Mouse (Mus musculus): ENCODE data around the gene Ifne. TPM values are rescaled to one million over a fixed set of nuclear protein-coding genes. Genes with fewer than 3 reads are reported as not detected.
"Not testable (repeated sequence)": the region's sequence is repeated elsewhere in the genome, so short reads cannot be mapped to it uniquely, and the experiment has no call there.

Gene Ifne
- polyA plus RNA-seq, 1 experiment = not detected

- 36% methylated on average over 3 of the region's 3 CpGs for WGBS
- no peak for TF ChIP-seq POLR2A (IDR thresholded peaks at IDR 0.05; ENCODE audit: borderline replicate concordance, control insufficient read depth, low read depth, low read length)
- no peak for TF ChIP-seq CTCF (IDR thresholded peaks at IDR 0.05; ENCODE audit: control insufficient read depth, insufficient read depth, low read length)
- no peaks in the 10 kb centered on the region for H3K4me1 ChIP-seq (ENCODE audit: control insufficient read depth, insufficient read depth, low read length)
- no peak overlapping the region for H3K4me3 ChIP-seq (replicated peaks; ENCODE audit: control insufficient read depth, low read depth, low read length)
- no peak overlapping the region for H3K27ac ChIP-seq (ENCODE audit: control insufficient read depth, insufficient read depth, low read depth, low read length, poor library complexity)
Observed at GRCm38 (mm10) chr4:88838828-88839227, 41.2 kb downstream of the Ifne start.

- not testable (repeated sequence) for H3K27ac ChIP-seq (ENCODE audit: control insufficient read depth, insufficient read depth, low read depth, low read length, poor library complexity); H3K4me1 ChIP-seq (ENCODE audit: control insufficient read depth, insufficient read depth, low read length); H3K4me3 ChIP-seq (replicated peaks; ENCODE audit: control insufficient read depth, low read depth, low read length)
- WGBS = 81% methylated on average over 1 of the region's 1 CpGs
Observed at GRCm38 (mm10) chr4:88835225-88835624, 44.8 kb downstream of the Ifne start, which contains the start of gene Ifna5. Gene Ifna5, plus strand, starts transcription at chr4:88835525.

GRCm38 (mm10) chr4:88830523-88830922 lies 49.5 kb downstream of the Ifne start:
- Histone ChIP-seq H3K27ac (ENCODE audit: control insufficient read depth, insufficient read depth, low read depth, low read length, poor library complexity) (no peak overlapping the region), H3K4me3 (replicated peaks; ENCODE audit: control insufficient read depth, low read depth, low read length) (no peak overlapping the region), H3K4me1 (ENCODE audit: control insufficient read depth, insufficient read depth, low read length) (no peaks in the 10 kb centered on the region)
- 26% methylated on average over 4 of the region's 4 CpGs for WGBS
- TF ChIP-seq POLR2A (IDR thresholded peaks at IDR 0.05; ENCODE audit: borderline replicate concordance, control insufficient read depth, low read depth, low read length) = no peak
- TF ChIP-seq CTCF (IDR thresholded peaks at IDR 0.05; ENCODE audit: control insufficient read depth, insufficient read depth, low read length) = no peak

Other genes with a start within 250 kb of the Ifne start
- gene C87499, start 245.8 kb downstream of the Ifne start, polyA plus RNA-seq (2011; ENCODE audit: insufficient read depth, insufficient read length, low replicate concordance, missing spikeins) = not detected in 2 replicates
- gene Ifna13, start 235.7 kb downstream of the Ifne start, polyA plus RNA-seq (2011; ENCODE audit: insufficient read depth, insufficient read length, low replicate concordance, missing spikeins) = 1.9 TPM in 1 of 2 replicates, not detected in the other
- not detected in 2 replicates for gene Ifna16, start 203.3 kb downstream of the Ifne start, polyA plus RNA-seq (2011; ENCODE audit: insufficient read depth, insufficient read length, low replicate concordance, missing spikeins)
- not detected in 2 replicates for gene Ifna2, start 196.3 kb downstream of the Ifne start, polyA plus RNA-seq (2011; ENCODE audit: insufficient read depth, insufficient read length, low replicate concordance, missing spikeins)
- not detected in 2 replicates for gene Ifnab, start 188.8 kb downstream of the Ifne start, polyA plus RNA-seq (2011; ENCODE audit: insufficient read depth, insufficient read length, low replicate concordance, missing spikeins)
- not detected in 2 replicates for gene Gm26566, start 158.4 kb downstream of the Ifne start, polyA plus RNA-seq (2011; ENCODE audit: insufficient read depth, insufficient read length, low replicate concordance, missing spikeins)
- 10.8 and 18.3 TPM in 2 replicates for gene Klhl9, start 157.7 kb downstream of the Ifne start, polyA plus RNA-seq (2011; ENCODE audit: insufficient read depth, insufficient read length, low replicate concordance, missing spikeins)
- not detected in 2 replicates for gene Gm13271, start 125.3 kb downstream of the Ifne start, polyA plus RNA-seq (2011; ENCODE audit: insufficient read depth, insufficient read length, low replicate concordance, missing spikeins)
- not detected in 2 replicates for gene Gm13283, start 120.1 kb downstream of the Ifne start, polyA plus RNA-seq (2011; ENCODE audit: insufficient read depth, insufficient read length, low replicate concordance, missing spikeins)
- not detected in 2 replicates for gene Gm13290, start 106.4 kb downstream of the Ifne start, polyA plus RNA-seq (2011; ENCODE audit: insufficient read depth, insufficient read length, low replicate concordance, missing spikeins)
- gene Gm13289, start 103.3 kb downstream of the Ifne start, polyA plus RNA-seq (2011; ENCODE audit: insufficient read depth, insufficient read length, low replicate concordance, missing spikeins) = not detected in 2 replicates
- gene Gm13272, start 100.4 kb downstream of the Ifne start, polyA plus RNA-seq (2011; ENCODE audit: insufficient read depth, insufficient read length, low replicate concordance, missing spikeins) = not detected in 2 replicates
- not detected in 2 replicates for gene Ifnz, start 98.1 kb downstream of the Ifne start, polyA plus RNA-seq (2011; ENCODE audit: insufficient read depth, insufficient read length, low replicate concordance, missing spikeins)
- gene Gm13276, start 94.5 kb downstream of the Ifne start, polyA plus RNA-seq (2011; ENCODE audit: insufficient read depth, insufficient read length, low replicate concordance, missing spikeins) = not detected in 2 replicates
- not detected in 2 replicates for gene Gm13277, start 91.6 kb downstream of the Ifne start, polyA plus RNA-seq (2011; ENCODE audit: insufficient read depth, insufficient read length, low replicate concordance, missing spikeins)
- not detected in 2 replicates for gene Gm13278, start 88.7 kb downstream of the Ifne start, polyA plus RNA-seq (2011; ENCODE audit: insufficient read depth, insufficient read length, low replicate concordance, missing spikeins)
- gene Gm13275, start 85.7 kb downstream of the Ifne start, polyA plus RNA-seq (2011; ENCODE audit: insufficient read depth, insufficient read length, low replicate concordance, missing spikeins) = not detected in 2 replicates
- gene Gm13279, start 82.8 kb downstream of the Ifne start, polyA plus RNA-seq (2011; ENCODE audit: insufficient read depth, insufficient read length, low replicate concordance, missing spikeins) = not detected in 2 replicates
- not detected in 2 replicates for gene Gm13285, start 80.5 kb downstream of the Ifne start, polyA plus RNA-seq (2011; ENCODE audit: insufficient read depth, insufficient read length, low replicate concordance, missing spikeins)
- not detected in 2 replicates for gene Gm13287, start 76.9 kb downstream of the Ifne start, polyA plus RNA-seq (2011; ENCODE audit: insufficient read depth, insufficient read length, low replicate concordance, missing spikeins)
- not detected in 2 replicates for gene Gm13288, start 74.7 kb downstream of the Ifne start, polyA plus RNA-seq (2011; ENCODE audit: insufficient read depth, insufficient read length, low replicate concordance, missing spikeins)
- not detected in 2 replicates for gene Ifna7, start 64.0 kb downstream of the Ifne start, polyA plus RNA-seq (2011; ENCODE audit: insufficient read depth, insufficient read length, low replicate concordance, missing spikeins)
- not detected in 2 replicates for gene Ifna11, start 60.2 kb downstream of the Ifne start, polyA plus RNA-seq (2011; ENCODE audit: insufficient read depth, insufficient read length, low replicate concordance, missing spikeins)
- not detected in 2 replicates for gene Ifna6, start 52.8 kb downstream of the Ifne start, polyA plus RNA-seq (2011; ENCODE audit: insufficient read depth, insufficient read length, low replicate concordance, missing spikeins)
- gene Ifna5, start 44.7 kb downstream of the Ifne start, polyA plus RNA-seq (2011; ENCODE audit: insufficient read depth, insufficient read length, low replicate concordance, missing spikeins) = not detected in 2 replicates
- gene Ifna4, start 38.3 kb downstream of the Ifne start, polyA plus RNA-seq (2011; ENCODE audit: insufficient read depth, insufficient read length, low replicate concordance, missing spikeins) = not detected in 2 replicates
- gene Ifna1, start 30.1 kb downstream of the Ifne start, polyA plus RNA-seq (2011; ENCODE audit: insufficient read depth, insufficient read length, low replicate concordance, missing spikeins) = not detected in 2 replicates

All from bone marrow, adult 2 months (tissue).